Comparison of ENCODE assay signal across 8 mouse cellular contexts in genomic region chr3:89962059-89962750, GRCm38 (mm10). TPM values are rescaled to one million over a fixed set of nuclear protein-coding genes. Genes with fewer than 3 reads are reported as not detected.
DNase-seq lines count a peak whose midpoint lies in the region; ATAC-seq and TF ChIP-seq lines count a peak whose summit lies in the region.

No protein-coding gene starts in this region.

- 5% methylated on average over 14 of the region's 14 CpGs for WGBS in thymus, adult 2 months
- whole genome bisulfite sequencing in kidney, postnatal 0 days: 4% methylated on average over 14 of the region's 14 CpGs
- 16% methylated on average over 14 of the region's 14 CpGs for WGBS in midbrain, embryonic 10.5 days

- H3K9me3 ChIP-seq in kidney, postnatal 0 days (replicated peaks; ENCODE audit: low read length): no peaks in the 10 kb centered on the region
- H3K9me3 ChIP-seq in midbrain, embryonic 10.5 days (replicated peaks): no peaks in the 10 kb centered on the region

- H3K4me2 ChIP-seq in kidney, postnatal 0 days (ENCODE audit: low read length): peak overlapping the region; percentile 83

- H3K27ac ChIP-seq in thymus, adult 2 months (ENCODE audit: control insufficient read depth, insufficient read depth, low read length): peak overlapping the region; percentile 45; the same call in 1 of the 2 replicates
- peak overlapping the region; percentile 89 for H3K27ac ChIP-seq in kidney, postnatal 0 days
- H3K27ac ChIP-seq in midbrain, embryonic 10.5 days (replicated peaks): peak overlapping the region; percentile 94

- no peaks in the 10 kb centered on the region for H3K27me3 ChIP-seq in thymus, adult 2 months (ENCODE audit: control insufficient read depth, insufficient read depth, low read length)
- H3K27me3 ChIP-seq in kidney, postnatal 0 days (ENCODE audit: insufficient read depth, low read length): no peaks in the 10 kb centered on the region
- no peaks in the 10 kb centered on the region for H3K27me3 ChIP-seq in midbrain, embryonic 10.5 days (ENCODE audit: low read depth, poor library complexity, severe bottlenecking)

- DNase-seq in thymus, adult 2 months: peak; percentile 25
- no peak for DNase-seq in thymus, postnatal 10 days (ENCODE audit: low spot score in 2 of 2)
- peak; percentile 9 for DNase-seq in embryo, embryonic 10.5 days (ENCODE audit: low spot score)
- peak; percentile 35 for DNase-seq in heart, adult 8-10 months (ENCODE audit: low spot score)
- peak; percentile 63 for DNase-seq in kidney, postnatal 0 days (ENCODE audit: low spot score)
- no peak for DNase-seq in midbrain, embryonic 10.5 days (ENCODE audit: low spot score)
- no peak for DNase-seq in T-cell, adult 2 months (ENCODE audit: low spot score)
- DNase-seq in right cerebral cortex, postnatal 36 days (ENCODE audit: low spot score in 2 of 2): no peak

- H3K9ac ChIP-seq in kidney, postnatal 0 days (ENCODE audit: low read depth, low read length): peak overlapping the region; percentile 68

- TF ChIP-seq CTCF in thymus, adult 2 months (IDR thresholded peaks at IDR 0.05; ENCODE audit: borderline replicate concordance, control insufficient read depth, extremely low read depth, insufficient read depth, low read length, poor library complexity): no peak
- TF ChIP-seq CTCF in kidney, postnatal 0 days (IDR thresholded peaks at IDR 0.05; ENCODE audit: low read depth): no peak

- peaks cover 10% of the 10 kb centered on the region for H3K36me3 ChIP-seq in thymus, adult 2 months (ENCODE audit: control insufficient read depth, insufficient read depth, low read length)
- peaks cover 19% of the 10 kb centered on the region for H3K36me3 ChIP-seq in kidney, postnatal 0 days (ENCODE audit: insufficient read depth, low read length)
- H3K36me3 ChIP-seq in midbrain, embryonic 10.5 days: peaks cover 42% of the 10 kb centered on the region

- ATAC-seq in kidney, postnatal 0 days (replicated peaks; ENCODE audit: low FRiP score, low read depth): no peak

- TF ChIP-seq POLR2A in thymus, adult 2 months (IDR thresholded peaks at IDR 0.05; ENCODE audit: control insufficient read depth, extremely low read depth, insufficient read depth, low read length, poor library complexity): no peak

- peak overlapping the region; percentile 67 for H3K4me3 ChIP-seq in thymus, adult 2 months (ENCODE audit: control insufficient read depth, insufficient read depth, low read length)
- peak overlapping the region; percentile 75 for H3K4me3 ChIP-seq in kidney, postnatal 0 days (replicated peaks; ENCODE audit: low read depth, low read length)
- peak overlapping the region; percentile 80 for H3K4me3 ChIP-seq in midbrain, embryonic 10.5 days

- peaks cover 41% of the 10 kb centered on the region for H3K4me1 ChIP-seq in thymus, adult 2 months (replicated peaks; ENCODE audit: control insufficient read depth, insufficient read depth, low read length)
- peaks cover 29% of the 10 kb centered on the region for H3K4me1 ChIP-seq in kidney, postnatal 0 days (replicated peaks; ENCODE audit: insufficient read depth, low read length)
- peaks cover 62% of the 10 kb centered on the region for H3K4me1 ChIP-seq in midbrain, embryonic 10.5 days

RNA-seq across cellular contexts. Expression of gene Atp8b2, which starts 1.1 kb away (rescaled TPM):
- 109 and 123 TPM in 2 replicates for polyA plus RNA-seq in thymus, adult 2 months (2012; rRNA removed)
- total RNA-seq in heart, adult 8-10 months (2022): 10 to 100 TPM; 14.5 to 17.8 (median 15.8) TPM
- 6.9 and 7.1 TPM in 2 replicates for polyA plus RNA-seq in kidney, postnatal 0 days (2015; fragmentation: Nextera tagmentation; extraction: Ambion mirVana)
- polyA plus RNA-seq in midbrain, embryonic 10.5 days (2016; fragmentation: Nextera tagmentation; extraction: Ambion mirVana): 12.4 and 12.9 TPM in 2 replicates

RNA-seq across cellular contexts. Expression of gene Hax1, which starts 36.4 kb away (rescaled TPM):
- polyA plus RNA-seq in thymus, adult 2 months (2012; rRNA removed): 53.9 and 61.4 TPM in 2 replicates
- total RNA-seq in heart, adult 8-10 months (2022): 10 to 100 TPM; 38.8 to 56.6 (median 46.9) TPM
- 160 and 168 TPM in 2 replicates for polyA plus RNA-seq in kidney, postnatal 0 days (2015; fragmentation: Nextera tagmentation; extraction: Ambion mirVana)
- polyA plus RNA-seq in midbrain, embryonic 10.5 days (2016; fragmentation: Nextera tagmentation; extraction: Ambion mirVana): 172 and 182 TPM in 2 replicates

RNA-seq across cellular contexts. Expression of gene Il6ra, which starts 49.2 kb away (rescaled TPM):
- 10.4 and 11.1 TPM in 2 replicates for polyA plus RNA-seq in thymus, adult 2 months (2012; rRNA removed)
- 1 to 10 TPM; 2.8 to 4.3 (median 3.1) TPM for total RNA-seq in heart, adult 8-10 months (2022)
- 1.7 and 2.0 TPM in 2 replicates for polyA plus RNA-seq in kidney, postnatal 0 days (2015; fragmentation: Nextera tagmentation; extraction: Ambion mirVana)
- 0.39 and 0.52 TPM in 2 replicates for polyA plus RNA-seq in midbrain, embryonic 10.5 days (2016; fragmentation: Nextera tagmentation; extraction: Ambion mirVana)

Comparison
In these comparisons a context has a peak if more than half of its experiments do, and no peak if none do; other contexts are left out.
1. DNase-seq: peak in thymus, adult 2 months (single experiment), embryo, embryonic 10.5 days (single experiment), heart, adult 8-10 months (single experiment) and kidney, postnatal 0 days (single experiment); none in thymus, postnatal 10 days (0 of 2), midbrain, embryonic 10.5 days (single experiment), T-cell, adult 2 months (single experiment) and right cerebral cortex, postnatal 36 days (0 of 2).
2. Peak in every context shown above with its lines, with median percentiles within 50 percentile points of each other: H3K27ac ChIP-seq and H3K4me3 ChIP-seq.